Mouse (Mus musculus) stomach, postnatal 0 days (tissue): ENCODE data around the gene Magi2. TPM values are rescaled to one million over a fixed set of nuclear protein-coding genes. Genes with fewer than 3 reads are reported as not detected.

ENCODE experiments used
- ATAC-seq: fragments of 200-750 bp; cut with Nextera tagmentation; 2 replicates; pipeline ENCODE4 v1.8.0; 2017; ENCODE audit not compliant: low FRiP score, low TSS enrichment
- DNase-seq: peaks from one replicate; pipeline ENCODE4 v3.0.0-alpha.2; 2016; ENCODE audit warnings: low spot score
- H3K27ac ChIP-seq: fragments of 300-500 bp; sonication (generic); replicated peaks from 2 replicates; pipeline ENCODE4 v1.5.1; 2014; ENCODE audit warnings: mild to moderate bottlenecking, control low read depth
- H3K27me3 ChIP-seq: fragments of 300-500 bp; sonication (generic); 2 replicates; pipeline ENCODE4 v1.6.1; 2014; ENCODE audit warnings: low read length; ENCODE audit not compliant: control insufficient read depth, insufficient read depth
- H3K36me3 ChIP-seq: fragments of 300-500 bp; sonication (generic); 2 replicates; pipeline ENCODE4 v1.6.1; 2014; ENCODE audit warnings: low read length, mixed read lengths; ENCODE audit not compliant: control insufficient read depth, insufficient read depth
- H3K4me1 ChIP-seq: fragments of 300-500 bp; sonication (generic); replicated peaks from 2 replicates; pipeline ENCODE4 v1.6.1; 2014; ENCODE audit warnings: antibody characterized with exemption; ENCODE audit not compliant: control insufficient read depth, insufficient read depth
- H3K4me2 ChIP-seq: fragments of 300-500 bp; sonication (generic); replicated peaks from 2 replicates; pipeline ENCODE4 v1.6.1; 2014; ENCODE audit warnings: low read depth, mild to moderate bottlenecking, control low read depth, moderate library complexity
- H3K4me3 ChIP-seq: fragments of 300-500 bp; sonication (generic); 2 replicates; pipeline ENCODE4 v1.5.1; 2014; ENCODE audit warnings: low read depth, low read length, control low read depth
- H3K9ac ChIP-seq: fragments of 300-500 bp; sonication (generic); 2 replicates; pipeline ENCODE4 v1.6.1; 2014; ENCODE audit warnings: mild to moderate bottlenecking, low read length, control low read depth, mixed read lengths
- H3K9me3 ChIP-seq: fragments of 300-500 bp; sonication (generic); 2 replicates; pipeline ENCODE4 v1.6.1; 2016; ENCODE audit warnings: low read length; ENCODE audit not compliant: control insufficient read depth
- CTCF ChIP-seq: IDR thresholded peaks from 2 replicates; pipeline ENCODE4 v1.5.1; 2016; ENCODE audit warnings: antibody characterized with exemption, low read depth, mild to moderate bottlenecking, moderate library complexity
- EP300 ChIP-seq: optimal IDR thresholded peaks from 2 replicates; pipeline ENCODE3; 2016; ENCODE audit warnings: antibody characterized with exemption
- WGBS: fragments of 180-500 bp; shearing (Covaris S2); extraction: QIAGEN DNeasy Blood & Tissue Kit; methylation state at CpG from one replicate; pipeline ENCODE4 v1.1.7; 2014; 5-methylcytosine and 5-hydroxymethylcytosine counted together
- polyA plus RNA-seq: library from polyadenylated mRNA; unstranded; fragments of >200 nt; fragmentation: Nextera tagmentation; extraction: Ambion mirVana; gene quantifications from 2 replicates; pipeline ENCODE4 v1.2.1, GENCODE M21; 2015

Magi2 gene
- polyA plus RNA-seq, 1 experiment from 2014 or later: 1.9 TPM

GRCm38 (mm10) chr5:20751000-20751399 is 1524.2 kb downstream of the Magi2 start:
- WGBS: 76% methylated on average over 7 of the region's 7 CpGs
- Histone ChIP-seq H3K36me3 (no peaks in the 10 kb centered on the region), H3K9ac (no peak overlapping the region), H3K27ac (no peak overlapping the region; the same call in 1 of the 2 replicates), H3K4me1 (0 out of 2 replicates have a peak, but pooled peaks cover 2% of the 10 kb centered on the region), H3K27me3 (no peaks in the 10 kb centered on the region), H3K4me3 (no peak overlapping the region), H3K4me2 (no peak overlapping the region), H3K9me3 (no peaks in the 10 kb centered on the region)
- TF ChIP-seq CTCF (no peak), EP300 (no peak)
- DNase-seq: no peak
- no peak for ATAC-seq

- Histone ChIP-seq H3K4me3 (no peak overlapping the region), H3K4me1 (0 out of 2 replicates have a peak, but pooled peaks cover 2% of the 10 kb centered on the region), H3K4me2 (no peak overlapping the region), H3K27ac (peak overlapping the region; percentile 61; the same call in 1 of the 2 replicates), H3K9ac (no peak overlapping the region), H3K27me3 (no peaks in the 10 kb centered on the region), H3K9me3 (no peaks in the 10 kb centered on the region), H3K36me3 (no peaks in the 10 kb centered on the region)
- TF ChIP-seq EP300: no peak
- TF ChIP-seq CTCF: no peak
- ATAC-seq (0 out of 2 replicates have a peak, but pooled peaks have one; percentile 61), DNase-seq (peak; percentile 20)
- WGBS: 19% methylated on average over 7 of the region's 7 CpGs
These were observed 1524.9 kb downstream of the Magi2 start for GRCm38 (mm10) chr5:20751696-20752095.

DNA sequence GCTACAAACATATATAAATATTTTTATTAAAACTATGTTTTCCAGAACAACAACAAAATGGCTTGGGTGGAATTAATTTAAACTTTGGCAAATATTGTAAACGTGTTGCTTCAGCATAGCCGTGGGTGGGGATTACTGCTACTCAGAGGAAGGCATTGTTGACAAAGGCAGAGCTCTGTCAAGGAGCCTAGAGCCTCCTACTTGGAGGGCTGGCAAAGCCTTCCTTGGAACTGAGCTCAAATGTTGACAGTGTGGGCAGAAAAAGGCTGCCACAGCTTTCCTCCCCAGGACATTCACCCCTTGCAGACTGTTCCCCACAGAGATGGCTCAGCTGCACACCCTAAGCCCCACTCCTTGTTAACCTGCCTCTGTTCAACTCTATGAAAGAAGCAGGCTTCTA is 1526.3 kb downstream of the Magi2 start:
- H3K27me3 ChIP-seq: no peaks in the 10 kb centered on the region
- no peak overlapping the region for H3K4me2 ChIP-seq
- no peak overlapping the region for H3K4me3 ChIP-seq
- no peak overlapping the region for H3K27ac ChIP-seq
- TF ChIP-seq EP300 (no peak), CTCF (no peak)
- DNase-seq: no peak
- ATAC-seq: no peak
- WGBS: 28% methylated on average over 2 of the region's 2 CpGs
- H3K4me1 ChIP-seq: 0 out of 2 replicates have a peak, but pooled peaks cover 2% of the 10 kb centered on the region
- H3K9ac ChIP-seq: no peak overlapping the region
- H3K36me3 ChIP-seq: no peaks in the 10 kb centered on the region
- no peaks in the 10 kb centered on the region for H3K9me3 ChIP-seq

DNA sequence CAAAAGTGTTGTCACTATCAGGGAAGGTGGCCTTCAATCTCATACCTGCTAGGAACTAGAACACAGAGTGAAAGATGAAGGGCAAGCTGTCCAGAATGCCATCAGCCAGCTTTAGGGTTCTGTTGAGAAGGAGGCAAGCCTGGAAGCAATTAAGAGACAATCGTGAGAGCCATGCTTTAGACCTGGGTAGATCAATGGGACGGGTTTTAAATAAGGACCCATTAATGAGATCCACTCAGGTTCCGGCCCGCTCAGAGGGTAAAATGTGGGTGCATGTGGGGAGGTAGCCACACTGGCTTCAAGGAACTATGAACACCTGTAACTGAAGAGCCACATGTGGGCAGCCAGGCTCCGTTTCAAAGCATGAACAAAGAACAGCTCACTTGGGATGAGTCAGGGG is 1527.1 kb downstream of the Magi2 start:
- WGBS: 68% methylated on average over 5 of the region's 5 CpGs
- H3K27me3 ChIP-seq: no peaks in the 10 kb centered on the region
- H3K9ac ChIP-seq: no peak overlapping the region
- no peak for ATAC-seq
- no peak overlapping the region for H3K4me3 ChIP-seq
- H3K9me3 ChIP-seq: no peaks in the 10 kb centered on the region
- H3K27ac ChIP-seq: no peak overlapping the region
- TF ChIP-seq CTCF: no peak
- TF ChIP-seq EP300: no peak
- H3K4me1 ChIP-seq: 0 out of 2 replicates have a peak, but pooled peaks cover 2% of the 10 kb centered on the region
- H3K4me2 ChIP-seq: no peak overlapping the region
- no peak for DNase-seq
- no peaks in the 10 kb centered on the region for H3K36me3 ChIP-seq
